Mouse (Mus musculus) liver, adult 2 months (tissue): ENCODE data around the gene Smpd2.
A peak's percentile ranks its signal among the peaks of the same experiment; 100 is the strongest.

Source experiments
- CTCF ChIP-seq: fragments of 200-500 bp; IDR thresholded peaks from 2 replicates; pipeline ENCODE4 v1.5.1; 2011; ENCODE audit warnings: low read depth, low read length, control low read depth
- POLR2A ChIP-seq: fragments of 200-500 bp; IDR thresholded peaks from 2 replicates; pipeline ENCODE4 v1.6.1; 2011; ENCODE audit warnings: low read length, control low read depth; ENCODE audit not compliant: insufficient read depth; ENCODE audit errors: extremely low read depth

- no peak for TF ChIP-seq CTCF
- 0 out of 2 replicates have a peak, but pooled peaks have one; percentile 13 for TF ChIP-seq POLR2A
These were observed 13.8 kb downstream of the Smpd2 start, which contains the start of gene Mical1 for GRCm38 (mm10) chr10:41476171-41477017.
